Mouse (Mus musculus) layer of hippocampus, adult 8-10 months (tissue): ENCODE results near the gene Olfr649. TPM values are rescaled to one million over a fixed set of nuclear protein-coding genes. Genes with fewer than 3 reads are reported as not detected.

Source experiments
- DNase-seq, 2 experiments: peaks; one replicate each; pipeline ENCODE4 v3.0.0; 2022; ENCODE audit warnings: low spot score in 2 of 2
- total RNA-seq, 4 experiments: library from RNA; stranded (reverse); gene quantifications; 2 replicates each; pipeline ENCODE4 v1.2.4; 2022

The Olfr649 gene
- total RNA-seq: not detected

DNA sequence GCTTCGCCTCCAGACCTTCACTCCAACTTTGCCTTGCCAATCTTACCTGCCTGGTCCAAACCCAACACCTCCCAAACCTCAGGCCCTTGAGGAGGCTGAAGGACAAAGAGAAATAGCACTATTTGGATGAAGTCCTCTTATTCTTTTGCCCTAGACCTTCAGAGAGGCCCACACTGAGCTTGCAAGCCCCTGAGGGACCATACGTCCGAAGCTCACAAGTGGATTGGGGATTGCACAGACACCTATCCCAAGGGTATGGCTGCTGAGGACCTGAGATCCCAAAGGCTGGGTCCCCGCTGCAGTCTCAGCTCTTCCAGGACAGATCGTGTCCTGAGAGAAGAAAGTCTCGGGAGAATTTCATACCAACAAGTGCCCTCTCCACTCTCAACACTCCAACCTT lies at the start of gene Olfr649:
TSS of gene Olfr649 (minus strand) at position 101 of the 400 bp plus-strand sequence.
- DNase-seq: no peak

DNA sequence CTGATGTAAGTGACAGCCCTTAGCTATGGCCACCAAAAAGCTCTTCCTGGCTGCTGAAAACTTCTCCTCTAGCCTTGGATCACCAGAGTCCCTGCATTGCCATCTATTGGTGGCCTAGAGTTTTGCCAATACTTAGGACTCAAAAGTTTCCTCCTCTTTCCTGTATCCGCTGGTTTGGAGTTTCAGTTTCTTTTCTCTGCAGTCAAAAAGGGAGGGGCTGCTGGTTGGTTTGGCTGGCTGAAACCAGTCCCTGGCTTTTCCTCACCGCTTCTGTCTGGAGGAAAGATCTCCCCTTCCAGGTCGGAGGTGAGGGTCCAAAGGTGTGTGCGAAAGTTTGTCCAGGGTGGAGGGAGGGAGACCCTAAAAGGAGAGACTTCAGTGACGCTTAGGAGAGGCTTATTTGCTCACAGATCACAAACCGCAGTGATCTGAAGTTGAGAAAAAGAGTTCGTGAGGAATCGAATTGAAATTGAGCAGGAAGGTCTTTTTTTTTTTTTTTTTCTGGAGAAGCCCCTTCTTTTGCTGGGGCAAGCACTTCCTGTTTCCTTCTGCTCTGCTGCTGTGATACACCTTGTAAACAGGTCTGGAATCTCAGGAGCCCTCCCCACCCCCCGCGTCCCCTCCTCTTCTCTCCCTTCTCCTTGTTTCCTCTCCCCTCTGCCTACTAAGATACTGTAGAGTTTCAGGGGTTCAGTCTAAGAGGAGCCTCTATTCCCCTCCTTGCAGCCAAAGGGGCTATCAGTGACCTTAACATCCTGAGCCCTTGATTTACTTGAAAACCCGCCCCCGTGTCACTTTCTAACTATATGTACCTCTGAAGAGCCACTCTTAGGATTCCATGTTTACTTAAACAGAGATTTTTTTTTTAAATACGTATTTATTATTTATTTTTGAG lies 48.7 kb upstream of the Olfr649 start, which contains the start of gene Trim34a:
TSS of gene Trim34a (plus strand) at position 171 of the 895 bp plus-strand sequence.
- DNase-seq: peak in 1 of 2 experiments; percentile 2

GRCm38 (mm10) chr7:104243616-104244015 lies 47.8 kb upstream of the Olfr649 start:
- DNase-seq: no peak

DNA sequence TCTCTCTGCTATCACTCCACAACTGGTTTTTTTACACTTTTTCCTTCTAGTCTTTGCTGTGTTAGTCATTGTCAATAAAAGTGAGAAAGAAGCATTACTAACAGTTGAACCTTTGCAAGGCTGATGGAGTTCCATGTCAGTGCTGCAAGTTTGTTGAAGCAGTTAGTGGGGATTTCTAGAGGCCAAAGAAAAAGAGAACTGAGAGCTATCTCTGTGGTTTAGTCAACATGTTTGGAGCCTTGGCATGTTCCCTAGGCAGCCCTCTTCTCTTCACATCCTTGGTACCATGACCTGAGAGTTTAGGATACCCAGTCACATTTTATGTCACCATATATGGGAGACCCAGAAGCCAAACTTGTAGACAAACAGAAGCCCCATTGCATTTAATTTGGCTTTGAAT lies 45.1 kb upstream of the Olfr649 start:
- no peak for DNase-seq

DNA sequence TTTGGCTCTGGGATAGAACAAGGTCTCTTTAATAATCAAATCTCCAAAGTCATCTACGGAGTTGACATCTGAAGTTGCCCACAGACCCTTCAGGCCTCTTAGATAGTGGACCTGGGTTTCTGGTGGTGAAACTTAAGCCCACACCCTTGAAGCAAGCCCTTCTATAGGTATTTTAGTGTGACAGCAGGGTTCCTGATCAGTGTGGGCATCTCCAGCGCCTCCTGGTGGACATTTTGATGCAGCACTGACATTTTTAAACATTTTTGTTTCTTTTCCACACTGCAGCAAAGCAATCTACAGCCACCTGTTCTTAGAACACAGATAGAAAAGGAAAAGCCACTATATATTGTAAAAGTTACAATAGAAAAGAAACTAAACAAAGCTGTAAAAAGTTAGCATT lies 35.4 kb upstream of the Olfr649 start:
- DNase-seq: no peak

GRCm38 (mm10) chr7:104218701-104219569 lies 23.1 kb upstream of the Olfr649 start, which contains the start of gene Trim6:
TSS of gene Trim6 (plus strand) at chr7:104218793.
- no peak for DNase-seq

DNA sequence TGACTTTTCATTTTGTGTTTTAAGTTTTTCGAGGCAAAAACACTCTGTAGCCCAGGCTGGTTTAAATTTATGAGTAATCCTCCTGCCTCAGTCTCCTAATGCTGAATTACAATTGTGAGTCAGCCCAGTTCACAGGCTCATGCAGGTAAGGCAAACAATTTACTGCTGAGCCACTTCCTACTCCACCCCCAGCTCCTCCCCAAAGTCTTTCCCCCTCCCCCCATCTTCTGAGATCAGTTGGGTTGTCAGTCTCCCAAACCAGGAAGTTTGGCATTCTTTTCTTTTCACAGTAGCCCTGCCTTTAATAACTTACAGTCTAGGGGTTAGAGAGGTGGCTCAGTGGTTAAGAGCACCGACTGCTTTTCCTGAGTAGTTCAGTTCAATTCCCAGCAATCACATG lies 22.1 kb upstream of the Olfr649 start:
- no peak for DNase-seq

DNA sequence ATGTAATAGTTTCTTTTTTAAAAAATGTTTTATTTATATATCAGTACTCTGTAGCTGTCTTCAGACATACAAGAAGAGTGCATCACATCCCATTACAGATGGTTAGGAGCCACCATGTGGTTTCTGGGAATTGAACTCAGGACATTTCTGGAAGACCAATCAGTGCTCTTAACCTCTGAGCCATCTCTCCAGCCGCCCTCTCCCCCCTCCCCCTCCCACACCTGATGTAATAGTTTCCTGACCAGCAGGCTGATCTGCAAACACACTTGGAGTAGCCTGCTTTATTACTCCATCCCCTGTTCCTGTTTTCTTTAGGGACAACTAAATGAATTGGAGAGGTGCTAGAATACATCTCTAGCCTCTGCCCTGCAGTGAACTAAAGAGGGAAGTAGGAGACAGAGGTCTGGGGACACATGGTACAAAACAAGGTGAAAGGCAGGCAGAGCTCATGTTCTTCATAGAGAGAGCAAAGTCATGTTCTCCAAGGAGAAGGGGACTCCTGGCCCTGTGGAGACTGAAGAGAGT lies 20.3 kb upstream of the Olfr649 start:
- DNase-seq: no peak

DNA sequence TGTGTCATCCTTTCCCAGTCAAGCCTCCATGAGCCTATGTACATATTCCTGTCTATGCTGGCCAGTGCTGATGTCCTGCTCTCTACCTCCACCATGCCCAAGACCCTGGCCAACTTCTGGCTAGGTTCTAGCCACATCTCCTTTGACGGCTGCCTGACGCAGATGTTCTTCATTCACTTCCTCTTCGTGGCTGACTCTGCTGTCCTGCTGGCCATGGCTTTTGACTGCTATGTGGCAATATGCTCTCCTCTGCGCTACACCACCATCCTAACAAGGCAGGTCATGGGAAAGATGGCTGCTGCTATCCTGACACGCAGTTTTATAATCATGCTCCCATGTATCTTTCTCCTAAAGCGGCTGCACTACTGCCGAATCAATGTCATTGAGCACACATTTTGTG lies 10.4 kb upstream of the Olfr649 start:
- no peak for DNase-seq

- peak; percentile 4 to 19 for DNase-seq
Measured at GRCm38 (mm10) chr7:104199822-104200221, 4.0 kb upstream of the Olfr649 start.

DNA sequence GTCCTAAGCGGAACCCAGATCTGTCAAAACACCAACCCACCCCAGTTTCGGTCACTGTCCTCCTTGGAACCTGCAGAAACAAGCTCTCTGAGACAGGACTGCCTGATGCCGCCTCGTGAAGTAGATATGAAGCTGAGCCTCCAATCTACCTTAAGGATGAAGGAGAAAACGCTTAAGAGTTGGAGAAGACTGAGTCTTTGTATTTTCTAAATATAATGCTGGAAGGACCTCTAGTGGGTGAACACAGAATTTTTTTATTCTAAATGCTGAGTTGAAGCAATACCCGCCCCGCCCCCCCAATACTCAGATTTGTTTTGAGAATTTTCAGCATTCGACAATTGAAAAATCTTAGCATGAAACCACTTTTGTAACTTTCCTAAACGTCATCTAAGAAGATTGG lies 4.5 kb downstream of the Olfr649 start:
- DNase-seq: no peak

DNA sequence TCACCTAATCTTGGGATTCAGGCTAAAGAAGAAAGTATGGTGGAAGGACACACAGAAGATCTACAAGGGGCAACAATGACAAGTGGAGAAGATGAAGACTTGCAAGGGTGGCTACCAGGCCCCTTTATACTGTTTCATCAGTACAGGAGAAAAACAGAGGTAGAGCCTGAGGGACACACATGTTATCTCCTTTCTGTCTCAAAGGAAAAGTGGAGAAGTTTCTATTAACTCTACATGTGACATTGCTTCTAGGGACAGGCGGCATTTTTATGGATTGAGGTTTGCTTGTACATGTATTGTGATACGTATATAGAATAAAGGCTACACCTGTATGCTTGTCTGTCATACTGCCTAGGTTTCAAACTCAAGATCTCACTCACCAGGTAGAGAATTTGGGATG lies 12.5 kb downstream of the Olfr649 start, which contains the start of gene Olfr648:
TSS of gene Olfr648 (minus strand) at position 101 of the 400 bp plus-strand sequence.
- DNase-seq: no peak

- DNase-seq: no peak
Measured at GRCm38 (mm10) chr7:104179074-104179473, 16.7 kb downstream of the Olfr649 start.

DNA sequence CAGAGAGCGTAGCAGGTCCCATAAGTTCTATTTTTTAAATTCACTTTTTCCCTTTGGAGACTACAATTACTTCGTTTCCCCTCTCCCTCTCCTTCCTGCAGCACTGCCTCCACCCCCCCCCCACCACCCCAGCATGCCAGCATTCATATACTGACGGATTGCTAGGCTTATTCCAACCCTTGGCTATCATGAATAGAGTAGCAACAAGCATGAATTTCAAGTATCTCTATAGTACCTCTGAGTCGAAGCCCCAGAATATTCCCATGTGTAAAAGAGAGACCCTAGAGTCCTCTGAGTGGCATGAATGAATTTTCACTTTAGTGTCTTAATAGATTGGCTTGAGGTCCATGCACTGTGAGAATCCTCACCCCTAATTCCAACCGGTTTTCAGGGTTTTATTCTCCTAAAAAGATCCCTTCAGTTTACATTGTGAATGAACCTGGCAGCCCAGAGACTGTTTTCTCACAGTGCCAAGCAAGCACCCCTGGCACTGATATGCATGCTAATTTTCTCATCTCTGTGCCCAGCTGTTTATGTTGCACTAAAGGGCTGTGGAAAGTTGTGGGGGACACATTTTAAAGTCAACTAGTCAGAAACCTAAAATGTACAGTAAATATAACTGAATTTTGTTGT lies 17.2 kb downstream of the Olfr649 start:
- no peak for DNase-seq

GRCm38 (mm10) chr7:104175085-104175484 lies 20.7 kb downstream of the Olfr649 start:
- no peak for DNase-seq

GRCm38 (mm10) chr7:104169634-104170204 lies 26.1 kb downstream of the Olfr649 start:
- DNase-seq: no peak

DNA sequence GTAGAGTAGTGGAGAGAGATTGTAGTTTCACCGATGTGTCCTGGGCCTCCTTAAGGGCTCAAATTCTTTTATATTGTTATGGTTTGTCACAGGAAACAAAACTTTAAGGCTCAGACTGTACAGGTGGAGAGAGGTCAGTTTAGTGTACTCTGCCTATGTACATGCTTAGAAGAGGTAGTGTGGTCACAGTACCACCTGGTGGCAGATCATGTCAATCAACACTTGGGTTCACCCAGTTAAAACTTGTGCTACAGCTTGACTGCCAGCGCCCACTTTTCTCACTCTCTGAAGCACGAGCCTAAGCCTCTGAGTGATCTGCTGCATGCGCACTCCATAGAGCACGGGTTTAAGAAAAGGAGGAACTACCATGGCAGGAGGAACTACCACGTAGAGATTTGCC lies 28.7 kb downstream of the Olfr649 start:
- DNase-seq: no peak

DNA sequence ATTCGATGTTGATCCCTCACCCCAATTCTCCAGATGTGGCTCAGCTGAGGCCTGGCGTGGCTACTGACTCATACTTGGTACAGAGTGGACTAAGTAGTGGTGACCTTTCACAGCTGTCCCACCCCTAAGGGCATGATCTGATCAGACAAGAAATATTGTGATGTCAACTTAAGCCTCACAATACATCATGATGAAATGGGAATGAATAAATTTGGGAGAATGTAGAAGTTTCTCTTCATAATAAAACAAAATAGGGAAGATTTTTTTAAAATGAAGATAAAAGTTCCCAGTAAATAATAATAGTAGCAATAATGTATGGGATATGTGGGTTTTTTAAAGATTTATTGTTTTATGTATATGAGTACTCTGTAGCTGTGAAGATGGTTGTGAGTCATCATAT lies 45.3 kb downstream of the Olfr649 start, which contains the start of gene Ubqlnl:
TSS of gene Ubqlnl (minus strand) at position 101 of the 400 bp plus-strand sequence.
- no peak for DNase-seq

DNA sequence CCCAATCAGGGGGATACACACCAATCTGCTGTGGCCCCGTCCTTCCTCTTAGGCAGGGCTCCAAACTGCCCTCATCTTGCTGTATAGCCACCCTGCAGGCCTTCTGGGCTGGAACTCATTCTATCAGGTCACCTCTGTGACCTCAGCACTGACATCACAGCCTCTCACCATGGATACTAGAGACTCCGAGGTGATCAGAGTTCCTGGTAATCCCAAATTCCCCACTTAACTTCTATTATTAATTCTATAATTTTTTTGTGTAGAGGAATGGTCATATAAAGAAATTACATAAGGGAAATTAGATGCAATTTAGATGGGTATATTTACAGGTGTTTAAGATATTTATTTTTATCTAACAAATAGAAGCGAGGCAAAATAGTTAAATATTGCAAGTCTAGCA lies 52.6 kb downstream of the Olfr649 start, which contains the start of gene Ubqln3:
TSS of gene Ubqln3 (minus strand) at position 101 of the 400 bp plus-strand sequence.
- no peak for DNase-seq
